Mouse (Mus musculus) limb, embryonic 12.5 days (tissue): ENCODE measurements around the gene Appl1. TPM values are rescaled to one million over a fixed set of nuclear protein-coding genes. Genes with fewer than 3 reads are reported as not detected.

ENCODE experiments used
- ATAC-seq: fragments of 200-750 bp; cut with Nextera tagmentation; 2 replicates; pipeline ENCODE4 v1.8.0; 2017; ENCODE audit warnings: low read depth, moderate TSS enrichment; ENCODE audit not compliant: insufficient number of reproducible peaks, insufficient read depth, low FRiP score, low TSS enrichment
- H3K27ac ChIP-seq: fragments of 300-500 bp; sonication (generic); 2 replicates; pipeline ENCODE4 v1.5.1; 2016; ENCODE audit warnings: mild to moderate bottlenecking, moderate library complexity
- H3K27me3 ChIP-seq: fragments of 300-500 bp; sonication (generic); 2 replicates; pipeline ENCODE4 v1.6.1; 2016; ENCODE audit warnings: mild to moderate bottlenecking, moderate library complexity
- H3K36me3 ChIP-seq: fragments of 300-500 bp; sonication (generic); 2 replicates; pipeline ENCODE4 v1.6.1; 2016; ENCODE audit warnings: mild to moderate bottlenecking, moderate library complexity
- H3K4me1 ChIP-seq: fragments of 300-500 bp; sonication (generic); replicated peaks from 2 replicates; pipeline ENCODE4 v1.6.1; 2016
- H3K4me2 ChIP-seq: fragments of 300-500 bp; sonication (generic); 2 replicates; pipeline ENCODE4 v1.6.1; 2016; ENCODE audit warnings: mild to moderate bottlenecking, moderate library complexity
- H3K4me3 ChIP-seq: fragments of 300-500 bp; sonication (generic); replicated peaks from 2 replicates; pipeline ENCODE4 v1.5.1; 2016; ENCODE audit warnings: mild to moderate bottlenecking
- H3K9ac ChIP-seq: fragments of 300-500 bp; sonication (generic); replicated peaks from 2 replicates; pipeline ENCODE4 v1.6.1; 2016; ENCODE audit warnings: mild to moderate bottlenecking, moderate library complexity
- H3K9me3 ChIP-seq: fragments of 300-500 bp; sonication (generic); 2 replicates; pipeline ENCODE4 v1.6.1; 2016; ENCODE audit warnings: mild to moderate bottlenecking, moderate library complexity
- whole genome bisulfite sequencing: fragments of 180-500 bp; shearing (Covaris S2); methylation state at CpG from one replicate; pipeline ENCODE4 v1.1.7; 2016; 5-methylcytosine and 5-hydroxymethylcytosine counted together
- polyA plus RNA-seq: library from polyadenylated mRNA; unstranded; fragments of >200 nt; fragmentation: Nextera tagmentation; extraction: Ambion mirVana; gene quantifications from 2 replicates; pipeline ENCODE4 v1.2.1, GENCODE M21; 2016

Appl1 gene
- polyA plus RNA-seq: 45.7 and 47.5 TPM in 2 replicates

GRCm38 (mm10) chr14:26971106-26971789 lies at the start of gene Appl1:
Gene Appl1 (minus strand): TSS chr14:26971232.
- 48% methylated on average over 10 of the region's 10 CpGs for WGBS
- H3K27me3 ChIP-seq: no peaks in the 10 kb centered on the region
- H3K4me1 ChIP-seq: peaks cover 13% of the 10 kb centered on the region
- H3K9ac ChIP-seq: peak within 1 kb of the TSS; percentile 87
- H3K36me3 ChIP-seq: no peaks in the 10 kb centered on the region
- H3K4me2 ChIP-seq: peak within 1 kb of the TSS; percentile 68
- H3K9me3 ChIP-seq: no peaks in the 10 kb centered on the region
- ATAC-seq: no peak
- peak within 1 kb of the TSS; percentile 76 for H3K4me3 ChIP-seq
- peak within 1 kb of the TSS; percentile 91 for H3K27ac ChIP-seq

- no peaks in the 10 kb centered on the region for H3K9me3 ChIP-seq
- WGBS: 92% methylated on average over 14 of the region's 14 CpGs
- no peaks in the 10 kb centered on the region for H3K36me3 ChIP-seq
- no peaks in the 10 kb centered on the region for H3K4me1 ChIP-seq
- no peak overlapping the region for H3K27ac ChIP-seq
- no peaks in the 10 kb centered on the region for H3K27me3 ChIP-seq
- no peak overlapping the region for H3K4me2 ChIP-seq
- no peak overlapping the region for H3K4me3 ChIP-seq
- no peak for ATAC-seq
- no peak overlapping the region for H3K9ac ChIP-seq
These were observed 48.8 kb upstream of the Appl1 start for GRCm38 (mm10) chr14:27019850-27020249.

GRCm38 (mm10) chr14:27017936-27018335 lies 46.9 kb upstream of the Appl1 start:
- no peak for ATAC-seq
- Histone ChIP-seq H3K36me3 (no peaks in the 10 kb centered on the region), H3K9ac (no peak overlapping the region), H3K27me3 (no peaks in the 10 kb centered on the region), H3K4me1 (peaks cover 4% of the 10 kb centered on the region; the same call in 1 of the 2 replicates), H3K4me3 (no peak overlapping the region), H3K27ac (no peak overlapping the region), H3K9me3 (no peaks in the 10 kb centered on the region), H3K4me2 (no peak overlapping the region)
- 90% methylated on average over 2 of the region's 2 CpGs for WGBS

- H3K4me2 ChIP-seq: no peak overlapping the region
- H3K27ac ChIP-seq: no peak overlapping the region
- H3K27me3 ChIP-seq: no peaks in the 10 kb centered on the region
- H3K9me3 ChIP-seq: no peaks in the 10 kb centered on the region
- H3K9ac ChIP-seq: no peak overlapping the region
- H3K4me1 ChIP-seq: peaks cover 4% of the 10 kb centered on the region; the same call in 1 of the 2 replicates
- WGBS: 43% methylated on average over 4 of the region's 4 CpGs
- no peak overlapping the region for H3K4me3 ChIP-seq
- H3K36me3 ChIP-seq: no peaks in the 10 kb centered on the region
- ATAC-seq: no peak
These were observed 42.6 kb upstream of the Appl1 start for GRCm38 (mm10) chr14:27013658-27014057.

GRCm38 (mm10) chr14:27011561-27011960 lies 40.5 kb upstream of the Appl1 start:
- 80% methylated on average over 5 of the region's 5 CpGs for WGBS
- Histone ChIP-seq H3K4me2 (no peak overlapping the region), H3K9me3 (no peaks in the 10 kb centered on the region), H3K36me3 (no peaks in the 10 kb centered on the region), H3K27me3 (no peaks in the 10 kb centered on the region), H3K4me3 (no peak overlapping the region), H3K9ac (no peak overlapping the region), H3K4me1 (peaks cover 4% of the 10 kb centered on the region; the same call in 1 of the 2 replicates), H3K27ac (no peak overlapping the region)
- ATAC-seq: no peak

GRCm38 (mm10) chr14:27005937-27006336 lies 34.9 kb upstream of the Appl1 start:
- Histone ChIP-seq H3K4me2 (no peak overlapping the region), H3K9ac (no peak overlapping the region), H3K36me3 (no peaks in the 10 kb centered on the region), H3K9me3 (no peaks in the 10 kb centered on the region), H3K27me3 (peaks cover 6% of the 10 kb centered on the region; the same call in 1 of the 2 replicates), H3K27ac (no peak overlapping the region), H3K4me1 (0 out of 2 replicates have a peak, but pooled peaks cover under 1% of the 10 kb centered on the region), H3K4me3 (no peak overlapping the region)
- 45% methylated on average over 6 of the region's 6 CpGs for WGBS
- ATAC-seq: no peak

- no peak for ATAC-seq
- 63% methylated on average over 7 of the region's 7 CpGs for WGBS
These were observed 33.9 kb upstream of the Appl1 start for GRCm38 (mm10) chr14:27004906-27005305.

GRCm38 (mm10) chr14:27000386-27000785 lies 29.4 kb upstream of the Appl1 start:
- ATAC-seq: no peak
- no peaks in the 10 kb centered on the region for H3K9me3 ChIP-seq
- H3K9ac ChIP-seq: no peak overlapping the region
- H3K27me3 ChIP-seq: no peaks in the 10 kb centered on the region
- H3K27ac ChIP-seq: no peak overlapping the region
- H3K4me3 ChIP-seq: peak overlapping the region; percentile 12; the same call in 1 of the 2 replicates
- peak overlapping the region; percentile 44 for H3K4me2 ChIP-seq
- under 1% methylated on average over 11 of the region's 11 CpGs for WGBS
- no peaks in the 10 kb centered on the region for H3K36me3 ChIP-seq
- H3K4me1 ChIP-seq: peaks cover 8% of the 10 kb centered on the region; the same call in 1 of the 2 replicates

More at GRCm38 (mm10) chr14:27004906-27005305, 33.9 kb upstream of the Appl1 start:
- peaks cover 6% of the 10 kb centered on the region; the same call in 1 of the 2 replicates for H3K27me3 ChIP-seq
- peaks cover 8% of the 10 kb centered on the region; the same call in 1 of the 2 replicates for H3K4me1 ChIP-seq
- H3K4me2 ChIP-seq: no peak overlapping the region
- H3K9ac ChIP-seq: no peak overlapping the region
- H3K9me3 ChIP-seq: no peaks in the 10 kb centered on the region
- H3K36me3 ChIP-seq: no peaks in the 10 kb centered on the region
- H3K4me3 ChIP-seq: no peak overlapping the region
- no peak overlapping the region for H3K27ac ChIP-seq

GRCm38 (mm10) chr14:26996257-26996656 lies 25.2 kb upstream of the Appl1 start:
- no peak for ATAC-seq
- Histone ChIP-seq H3K4me1 (peaks cover 19% of the 10 kb centered on the region), H3K9me3 (no peaks in the 10 kb centered on the region), H3K36me3 (no peaks in the 10 kb centered on the region), H3K4me2 (no peak overlapping the region), H3K4me3 (no peak overlapping the region), H3K9ac (no peak overlapping the region), H3K27me3 (no peaks in the 10 kb centered on the region), H3K27ac (no peak overlapping the region)

- H3K4me2 ChIP-seq: peak within 1 kb of the TSS; percentile 57
- no peak within 1 kb of the TSS for H3K9ac ChIP-seq
- H3K27ac ChIP-seq: no peak within 1 kb of the TSS; the same call in 1 of the 2 replicates
- 10% methylated on average over 16 of the region's 16 CpGs for WGBS
- peak within 1 kb of the TSS; percentile 31 for H3K4me3 ChIP-seq
- ATAC-seq: no peak
- H3K9me3 ChIP-seq: no peaks in the 10 kb centered on the region
- H3K4me1 ChIP-seq: peaks cover 11% of the 10 kb centered on the region
- no peaks in the 10 kb centered on the region for H3K36me3 ChIP-seq
- H3K27me3 ChIP-seq: no peaks in the 10 kb centered on the region
These were observed 23.2 kb upstream of the Appl1 start, which contains the start of gene Hesx1 for GRCm38 (mm10) chr14:26994211-26994741. Gene Hesx1 (plus strand): TSS chr14:26994416.

- no peak overlapping the region for H3K27ac ChIP-seq
- WGBS: 27% methylated on average over 3 of the region's 3 CpGs
These were observed 22.4 kb upstream of the Appl1 start for GRCm38 (mm10) chr14:26993427-26993826.

More at GRCm38 (mm10) chr14:26993427-26993826, 22.4 kb upstream of the Appl1 start:
- H3K4me2 ChIP-seq: no peak overlapping the region
- H3K36me3 ChIP-seq: no peaks in the 10 kb centered on the region
- no peak overlapping the region for H3K9ac ChIP-seq
- H3K4me3 ChIP-seq: no peak overlapping the region
- ATAC-seq: no peak
- H3K4me1 ChIP-seq: peaks cover 11% of the 10 kb centered on the region
- no peaks in the 10 kb centered on the region for H3K9me3 ChIP-seq
- H3K27me3 ChIP-seq: no peaks in the 10 kb centered on the region
